Mouse (Mus musculus) midbrain, embryonic 14.5 days (tissue): ENCODE measurements around the gene Retreg2. TPM values are rescaled to one million over a fixed set of nuclear protein-coding genes. Genes with fewer than 3 reads are reported as not detected.

Source experiments
- ATAC-seq: fragments of 200-750 bp; cut with Nextera tagmentation; 2 replicates; pipeline ENCODE4 v1.8.0; 2017; ENCODE audit warnings: moderate number of reproducible peaks, moderate library complexity; ENCODE audit not compliant: low FRiP score, low TSS enrichment
- DNase-seq: peaks from one replicate; pipeline ENCODE4 v3.0.0-alpha.2; 2015
- H3K27ac ChIP-seq: fragments of 300-500 bp; sonication (generic); replicated peaks from 2 replicates; pipeline ENCODE4 v1.5.1; 2014; ENCODE audit warnings: mild to moderate bottlenecking, low read depth, low read length, moderate library complexity
- H3K27me3 ChIP-seq: fragments of 300-500 bp; sonication (generic); 2 replicates; pipeline ENCODE4 v1.6.1; 2014; ENCODE audit warnings: low read length, control low read depth, mixed read lengths; ENCODE audit not compliant: control insufficient read depth, insufficient read depth
- H3K36me3 ChIP-seq: fragments of 300-500 bp; sonication (generic); 2 replicates; pipeline ENCODE4 v1.6.1; 2014; ENCODE audit warnings: low read length, control low read depth; ENCODE audit not compliant: control insufficient read depth, insufficient read depth
- H3K4me1 ChIP-seq: fragments of 300-500 bp; sonication (generic); 2 replicates; pipeline ENCODE4 v1.6.1; 2014; ENCODE audit warnings: mild to moderate bottlenecking, antibody characterized with exemption, low read length, control low read depth; ENCODE audit not compliant: control insufficient read depth, insufficient read depth
- H3K4me2 ChIP-seq: fragments of 300-500 bp; sonication (generic); 2 replicates; pipeline ENCODE4 v1.6.1; 2014; ENCODE audit warnings: mild to moderate bottlenecking, low read length, moderate library complexity
- H3K4me3 ChIP-seq: fragments of 300-500 bp; sonication (generic); replicated peaks from 2 replicates; pipeline ENCODE4 v1.5.1; 2014; ENCODE audit warnings: low read depth, low read length
- H3K9ac ChIP-seq: fragments of 300-500 bp; sonication (generic); replicated peaks from 2 replicates; pipeline ENCODE4 v1.6.1; 2014; ENCODE audit warnings: mild to moderate bottlenecking, low read length, moderate library complexity
- H3K9me3 ChIP-seq: fragments of 300-500 bp; sonication (generic); 2 replicates; pipeline ENCODE4 v1.6.1; 2016; ENCODE audit warnings: low read length, control low read depth, mixed read lengths; ENCODE audit not compliant: control insufficient read depth
- WGBS: fragments of 180-500 bp; shearing (Covaris S2); extraction: QIAGEN DNeasy Blood & Tissue Kit; methylation state at CpG from one replicate; pipeline ENCODE4 v1.1.7; 2014; 5-methylcytosine and 5-hydroxymethylcytosine counted together
- polyA plus RNA-seq: library from polyadenylated mRNA; unstranded; fragments of >200 nt; fragmentation: Nextera tagmentation; extraction: Ambion mirVana; gene quantifications from 2 replicates; pipeline ENCODE4 v1.2.1, GENCODE M21; 2014

Retreg2 gene
- polyA plus RNA-seq, 1 experiment from 2014 or later = 126 TPM

GRCm38 (mm10) chr1:75159540-75160255 is 17.1 kb downstream of the Retreg2 start:
- WGBS = 70% methylated on average over 5 of the region's 5 CpGs
- H3K27ac ChIP-seq = no peak overlapping the region

DNA sequence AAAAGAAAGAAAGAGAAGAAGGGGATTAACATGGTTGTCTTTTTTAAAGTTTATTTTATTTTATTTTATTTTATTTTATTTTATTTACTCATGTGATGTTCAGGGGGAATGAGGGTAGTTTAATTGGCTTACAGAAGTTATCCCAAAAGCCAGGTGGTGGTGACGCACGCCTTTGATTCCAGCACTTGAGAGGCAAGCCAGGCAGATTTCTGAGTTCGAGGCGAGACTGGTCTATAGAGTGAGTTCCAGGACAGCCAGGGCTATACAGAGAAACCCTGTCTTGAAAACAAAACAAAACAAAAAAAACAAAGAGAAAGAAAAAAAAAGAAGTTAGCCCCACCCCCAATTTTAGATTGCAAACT is 17.7 kb downstream of the Retreg2 start:
- H3K27ac ChIP-seq = no peak overlapping the region
- WGBS = 79% methylated on average over 4 of the region's 4 CpGs
- H3K4me1 ChIP-seq = no peaks in the 10 kb centered on the region
- H3K9ac ChIP-seq = no peak overlapping the region
- ATAC-seq = no peak
- H3K27me3 ChIP-seq = no peaks in the 10 kb centered on the region
- no peak overlapping the region for H3K4me3 ChIP-seq
- no peak for DNase-seq
- no peak overlapping the region for H3K4me2 ChIP-seq
- H3K36me3 ChIP-seq = no peaks in the 10 kb centered on the region
- H3K9me3 ChIP-seq = no peaks in the 10 kb centered on the region

More at GRCm38 (mm10) chr1:75159540-75160255, 17.1 kb downstream of the Retreg2 start:
- no peak for DNase-seq
- H3K4me3 ChIP-seq = no peak overlapping the region
- no peaks in the 10 kb centered on the region for H3K9me3 ChIP-seq
- H3K27me3 ChIP-seq = no peaks in the 10 kb centered on the region
- no peak overlapping the region for H3K4me2 ChIP-seq
- no peaks in the 10 kb centered on the region for H3K36me3 ChIP-seq
- no peaks in the 10 kb centered on the region for H3K4me1 ChIP-seq
- no peak overlapping the region for H3K9ac ChIP-seq
- ATAC-seq = no peak

DNA sequence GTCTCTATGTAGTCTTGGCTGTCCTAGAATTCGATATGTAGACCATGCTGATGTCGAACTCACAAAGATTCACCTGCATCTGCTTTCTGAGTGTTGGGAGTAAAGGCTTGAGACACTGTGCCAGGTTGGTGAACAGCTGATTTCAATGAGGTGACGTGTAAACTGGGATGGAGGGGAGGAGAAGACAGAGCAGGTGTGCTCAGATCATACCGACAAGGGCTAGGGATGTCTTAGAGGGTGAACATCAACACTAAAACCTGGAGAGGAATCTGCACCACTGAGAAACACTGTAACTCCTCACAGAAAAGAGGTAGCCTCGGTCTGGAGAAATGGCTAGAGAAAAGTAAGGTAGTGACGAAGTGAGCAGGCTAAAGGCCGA is 25.5 kb downstream of the Retreg2 start:
- Histone ChIP-seq H3K27ac (peak overlapping the region; percentile 85), H3K36me3 (peaks cover 31% of the 10 kb centered on the region), H3K4me3 (peak overlapping the region; percentile 77), H3K27me3 (no peaks in the 10 kb centered on the region), H3K9me3 (no peaks in the 10 kb centered on the region), H3K4me1 (peaks cover 7% of the 10 kb centered on the region), H3K9ac (peak overlapping the region; percentile 34; the same call in 1 of the 2 replicates), H3K4me2 (peak overlapping the region; percentile 72)
- no peak for DNase-seq
- ATAC-seq = peak; percentile 25; the same call in 1 of the 2 replicates
- WGBS = 9% methylated on average over 7 of the region's 7 CpGs

DNA sequence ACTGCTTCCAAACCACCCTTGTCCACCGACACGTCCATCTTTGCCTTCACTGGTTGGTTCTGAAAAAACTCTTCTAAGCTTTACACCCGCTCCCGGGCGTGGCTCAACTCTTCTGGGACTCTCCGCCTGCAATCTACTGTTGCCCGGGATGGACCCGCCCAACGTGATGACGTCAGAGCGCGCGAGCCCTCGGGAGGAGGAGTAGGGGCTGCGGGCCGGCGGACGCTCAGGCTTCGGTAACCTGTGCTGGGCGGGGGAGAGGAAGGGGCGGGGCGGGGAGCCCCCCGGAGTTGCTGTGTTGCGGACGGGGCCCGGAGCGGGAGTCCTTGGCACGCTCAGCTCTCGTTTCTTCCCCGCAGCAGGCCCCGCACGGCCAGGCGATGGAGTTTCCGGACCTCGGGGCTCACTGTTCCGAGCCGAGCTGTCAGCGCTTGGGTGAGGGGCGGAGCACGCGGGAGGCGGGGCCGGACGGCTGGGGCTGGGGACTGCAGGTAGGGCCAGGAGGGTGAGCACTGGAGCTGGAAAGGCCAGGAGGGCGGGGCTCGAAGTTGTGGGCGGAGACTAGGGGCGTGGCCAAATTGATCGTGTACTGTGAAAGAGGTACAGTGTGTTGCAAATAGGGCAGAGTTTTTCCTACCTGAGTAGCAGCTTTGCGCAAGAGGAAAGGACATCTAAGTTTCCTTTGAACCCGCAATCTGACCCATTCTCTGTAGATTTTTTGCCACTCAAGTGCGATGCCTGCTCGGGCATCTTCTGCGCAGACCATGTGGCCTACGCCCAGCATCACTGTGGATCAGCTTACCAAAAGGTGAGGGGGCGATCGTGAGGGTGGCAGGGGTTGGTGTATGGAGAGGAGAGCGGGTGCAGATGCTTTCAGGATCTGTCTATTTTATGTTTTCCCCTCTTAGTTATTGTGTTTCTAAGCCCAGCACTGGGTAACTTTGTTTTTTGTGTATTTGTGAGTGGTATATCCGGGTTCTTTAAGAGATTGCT is 26.2 kb downstream of the Retreg2 start, which contains the start of gene Zfand2b:
Gene Zfand2b (plus strand): TSS at position 175 of the 993 bp plus-strand sequence.
- peaks cover 38% of the 10 kb centered on the region for H3K36me3 ChIP-seq
- 1% methylated on average over 59 of the region's 59 CpGs for WGBS
- peak; percentile 95 for ATAC-seq

GRCm38 (mm10) chr1:75179334-75180104 is 36.9 kb downstream of the Retreg2 start:
- H3K9ac ChIP-seq = peak overlapping the region; percentile 61
- WGBS = 6% methylated on average over 23 of the region's 23 CpGs
- H3K36me3 ChIP-seq = peaks cover 60% of the 10 kb centered on the region
- H3K4me1 ChIP-seq = peaks cover 16% of the 10 kb centered on the region
- no peaks in the 10 kb centered on the region for H3K9me3 ChIP-seq
- peak; percentile 7 for ATAC-seq
- no peaks in the 10 kb centered on the region for H3K27me3 ChIP-seq
- DNase-seq = peak; percentile 39
- peak overlapping the region; percentile 100 for H3K4me2 ChIP-seq
- H3K27ac ChIP-seq = peak overlapping the region; percentile 57; the same call in 1 of the 2 replicates
- peak overlapping the region; percentile 55 for H3K4me3 ChIP-seq

More for the DNA sequence above, 26.2 kb downstream of the Retreg2 start, which contains the start of gene Zfand2b:
- DNase-seq = peak; percentile 97
- peak within 1 kb of the TSS; percentile 77 for H3K4me3 ChIP-seq
- peak within 1 kb of the TSS; percentile 72 for H3K4me2 ChIP-seq
- H3K27me3 ChIP-seq = no peaks in the 10 kb centered on the region
- no peaks in the 10 kb centered on the region for H3K9me3 ChIP-seq
- peaks cover 7% of the 10 kb centered on the region for H3K4me1 ChIP-seq
- peak within 1 kb of the TSS; percentile 59 for H3K9ac ChIP-seq
- H3K27ac ChIP-seq = peak within 1 kb of the TSS; percentile 85

DNA sequence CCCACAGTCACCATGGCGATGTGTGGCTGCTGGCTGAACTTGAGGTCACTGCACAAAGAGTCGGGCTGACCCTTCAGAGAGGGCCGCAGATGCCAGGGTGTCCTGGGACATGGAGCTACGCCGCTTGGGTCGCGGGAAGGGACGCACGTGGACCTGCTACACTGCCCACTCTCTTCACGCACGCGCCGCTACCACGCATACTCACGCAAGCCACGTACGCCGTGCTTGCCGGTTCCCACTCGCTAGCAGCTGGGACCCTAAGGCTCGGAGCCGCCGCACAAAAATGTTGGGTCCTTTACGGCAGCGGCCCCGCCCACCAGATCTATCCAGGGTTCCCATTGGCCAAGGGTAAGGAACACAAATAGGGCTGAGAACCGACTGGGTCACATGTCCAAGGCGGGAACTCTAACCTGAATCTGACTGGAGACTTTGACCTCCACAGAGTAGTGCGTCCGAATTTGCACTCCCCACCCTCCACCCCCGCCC is 37.6 kb downstream of the Retreg2 start, which contains the start of gene Abcb6:
Gene Abcb6 (minus strand): TSS at position 288 of the 486 bp plus-strand sequence.
- peak; percentile 96 for DNase-seq
- Histone ChIP-seq H3K27ac (peak within 1 kb of the TSS; percentile 57; the same call in 1 of the 2 replicates), H3K36me3 (peaks cover 62% of the 10 kb centered on the region)

DNA sequence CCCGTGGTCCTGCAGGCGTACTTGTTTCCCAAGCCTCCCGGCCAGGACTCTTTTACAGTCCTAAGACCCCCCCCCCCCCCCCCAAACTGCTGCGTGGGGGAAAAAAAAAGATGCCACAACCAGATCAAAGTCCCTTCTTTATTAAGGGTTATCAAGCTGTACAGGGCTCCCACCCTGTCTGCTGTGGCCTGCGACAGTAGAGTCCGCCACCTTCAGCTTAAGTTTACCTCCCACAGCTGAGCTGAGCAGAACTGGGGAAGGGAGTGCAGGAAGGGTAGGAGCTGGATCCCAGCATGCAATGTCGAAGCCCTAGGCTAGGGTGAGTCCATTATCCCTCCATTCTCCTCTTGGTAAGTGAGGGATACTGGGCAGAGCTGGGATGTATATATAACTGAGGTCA is 38.2 kb downstream of the Retreg2 start:
- ATAC-seq = no peak
- peaks cover 16% of the 10 kb centered on the region for H3K4me1 ChIP-seq
- H3K36me3 ChIP-seq = peaks cover 62% of the 10 kb centered on the region
- no peak overlapping the region for H3K9ac ChIP-seq
- no peaks in the 10 kb centered on the region for H3K27me3 ChIP-seq
- no peak for DNase-seq
- H3K27ac ChIP-seq = 0 out of 2 replicates have a peak overlapping the region, but pooled peaks have one; percentile 57
- H3K4me2 ChIP-seq = peak overlapping the region; percentile 100
- H3K9me3 ChIP-seq = no peaks in the 10 kb centered on the region
- H3K4me3 ChIP-seq = peak overlapping the region; percentile 55
- WGBS = 31% methylated on average over 7 of the region's 7 CpGs

More for the DNA sequence above, 37.6 kb downstream of the Retreg2 start, which contains the start of gene Abcb6:
- no peaks in the 10 kb centered on the region for H3K27me3 ChIP-seq
- peak within 1 kb of the TSS; percentile 61 for H3K9ac ChIP-seq
- peak within 1 kb of the TSS; percentile 100 for H3K4me2 ChIP-seq
- H3K9me3 ChIP-seq = no peaks in the 10 kb centered on the region
- ATAC-seq = peak; percentile 94
- H3K4me3 ChIP-seq = peak within 1 kb of the TSS; percentile 55
- H3K4me1 ChIP-seq = peaks cover 16% of the 10 kb centered on the region
- WGBS = under 1% methylated on average over 31 of the region's 31 CpGs
